Mouse (Mus musculus): ENCODE results near the gene Dpep2nb.
A peak's percentile ranks its signal among the peaks of the same experiment; 100 is the strongest.

GRCm38 (mm10) chr8:106010748-106011642 lies 5.2 kb upstream of the Dpep2nb start:
- TF ChIP-seq CTCF (IDR thresholded peaks at IDR 0.05; ENCODE audit: extremely low read depth, insufficient read length, insufficient replicate concordance, low read depth, low read length) (no peak), POLR2A (IDR thresholded peaks at IDR 0.05; ENCODE audit: low read depth, low read length) (peak; percentile 43; the same call in 1 of the 2 replicates)
